Mouse (Mus musculus): ENCODE measurements at regions not wholly inside any gene's neighbourhood (a gene's known extent, or its start where the extent isn't known, plus 50 kb on each side); places are given as distances from the start of the nearest gene placed in this dataset.

DNA sequence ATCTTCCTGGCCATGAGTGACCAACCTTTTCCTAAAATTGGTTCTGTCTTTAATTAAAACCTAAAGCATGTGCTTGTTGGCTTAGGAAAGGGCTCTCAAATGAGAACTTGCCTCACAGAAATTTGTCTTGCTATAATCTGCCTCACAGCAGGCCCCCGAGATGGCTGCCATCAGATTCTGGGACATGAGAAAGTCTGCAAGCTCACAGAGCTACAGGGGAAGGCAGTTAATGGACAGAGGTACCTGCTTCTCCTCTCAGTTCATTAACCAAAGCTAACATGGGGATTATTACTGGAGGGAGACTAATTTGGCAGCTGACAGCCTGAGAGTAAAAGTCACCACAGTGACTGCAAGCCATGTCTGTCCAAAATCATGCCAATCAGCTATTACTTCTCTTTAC, 358.5 kb upstream of the Dmac1 start:
- Histone ChIP-seq H3K4me1 (ENCODE audit: control insufficient read depth, insufficient read depth, low read length) (no peaks in the 10 kb centered on the region), H3K4me3 (replicated peaks; ENCODE audit: extremely low read depth, low read depth, low read length) (no peak overlapping the region)
- no peak for DNase-seq
- 81% methylated on average over 1 of the region's 1 CpGs for WGBS
- TF ChIP-seq POLR2A (IDR thresholded peaks at IDR 0.05; ENCODE audit: borderline replicate concordance, extremely low read depth, low read depth, low read length) (no peak), CTCF (IDR thresholded peaks at IDR 0.05; ENCODE audit: insufficient read depth, low read length) (no peak)

DNA sequence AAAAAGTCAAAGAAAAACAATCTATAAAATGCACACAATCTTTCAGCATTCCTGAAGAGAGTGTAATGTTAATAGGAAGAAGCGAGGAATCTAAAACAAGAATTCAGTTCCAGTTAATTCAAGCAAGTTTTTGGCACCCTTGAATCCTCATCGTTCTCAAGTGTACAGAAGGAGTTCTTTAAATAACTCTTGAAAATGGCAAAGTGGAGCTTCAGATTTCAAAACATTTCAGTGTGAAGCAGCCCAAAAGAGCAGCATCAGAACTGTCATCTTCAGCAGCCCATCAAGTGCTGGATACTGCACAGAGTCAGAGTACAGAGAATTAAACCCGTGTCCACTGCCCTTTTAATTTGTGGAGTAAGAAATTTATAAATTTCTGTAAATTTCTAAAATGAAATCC, 311.8 kb upstream of the Dmac1 start:
- WGBS, result 57% methylated on average over 3 of the region's 3 CpGs
- TF ChIP-seq POLR2A (IDR thresholded peaks at IDR 0.05; ENCODE audit: borderline replicate concordance, extremely low read depth, low read depth, low read length) (no peak), CTCF (IDR thresholded peaks at IDR 0.05; ENCODE audit: insufficient read depth, low read length) (no peak)

DNA sequence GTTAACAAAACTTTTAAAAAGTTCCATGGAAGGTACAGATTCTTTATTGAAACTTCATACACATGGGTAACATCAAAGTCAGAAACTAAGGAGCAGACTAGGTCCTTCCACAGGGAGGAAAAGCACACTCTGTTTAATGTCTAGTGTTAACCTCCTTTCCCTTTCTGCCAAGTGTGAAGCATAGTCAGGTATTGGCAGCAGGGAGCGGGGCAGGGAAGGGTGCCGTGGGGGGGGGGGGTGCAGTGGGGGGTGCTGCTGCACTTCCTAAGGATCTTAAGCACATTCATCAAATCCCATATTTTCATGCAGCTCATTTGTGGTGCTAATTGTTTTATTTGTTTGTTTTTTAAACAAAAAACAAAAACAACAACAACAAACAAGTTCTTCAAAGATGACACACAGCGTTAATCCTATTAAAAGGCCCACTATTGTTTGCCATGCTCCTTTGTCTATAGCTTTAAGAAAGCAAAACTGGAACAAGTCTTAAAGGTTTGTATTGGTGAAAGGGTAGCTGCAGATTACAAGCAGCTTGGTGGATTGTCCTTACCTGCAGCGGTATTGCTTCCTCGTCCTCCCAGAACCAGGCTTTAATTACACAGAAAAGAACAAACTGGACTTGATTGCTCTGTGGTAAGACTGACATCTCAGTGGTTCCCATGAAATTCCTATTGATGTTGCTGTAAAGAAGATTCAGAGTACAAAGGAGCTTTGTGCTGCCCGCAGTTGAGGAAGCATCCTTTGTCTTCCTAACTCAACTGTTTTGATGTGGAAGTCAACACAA, 310.2 kb upstream of the Dmac1 start:
- 82% methylated on average over 6 of the region's 6 CpGs for WGBS
- no peak for DNase-seq
- no peak for TF ChIP-seq CTCF (IDR thresholded peaks at IDR 0.05; ENCODE audit: insufficient read depth, low read length)
- TF ChIP-seq POLR2A (IDR thresholded peaks at IDR 0.05; ENCODE audit: borderline replicate concordance, extremely low read depth, low read depth, low read length), result no peak
- Histone ChIP-seq H3K4me3 (replicated peaks; ENCODE audit: extremely low read depth, low read depth, low read length) (no peak overlapping the region), H3K4me1 (ENCODE audit: control insufficient read depth, insufficient read depth, low read length) (no peaks in the 10 kb centered on the region)

More for the DNA sequence above, 311.8 kb upstream of the Dmac1 start:
- Histone ChIP-seq H3K4me3 (replicated peaks; ENCODE audit: extremely low read depth, low read depth, low read length) (no peak overlapping the region), H3K4me1 (ENCODE audit: control insufficient read depth, insufficient read depth, low read length) (no peaks in the 10 kb centered on the region)
- no peak for DNase-seq

DNA sequence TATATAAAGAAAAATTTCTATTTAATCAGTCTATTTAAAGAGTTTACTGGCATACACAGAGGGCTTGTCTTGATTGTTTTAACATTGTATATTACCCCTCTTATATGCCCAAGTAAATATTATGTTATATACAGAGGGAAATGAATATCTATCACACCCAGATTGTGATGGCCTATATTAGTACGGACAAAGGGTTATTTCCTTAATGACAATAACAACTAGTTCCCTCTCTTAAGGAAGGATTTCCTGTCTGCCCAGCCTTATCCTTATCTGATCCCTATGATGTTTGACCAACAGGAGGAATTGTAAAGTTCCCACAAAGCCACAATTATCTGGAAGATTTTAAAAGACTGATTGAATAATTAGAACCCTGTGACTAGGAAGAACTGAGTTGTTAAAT, 301.8 kb upstream of the Dmac1 start:
- Histone ChIP-seq H3K4me1 (ENCODE audit: control insufficient read depth, insufficient read depth, low read length) (no peaks in the 10 kb centered on the region), H3K4me3 (replicated peaks; ENCODE audit: extremely low read depth, low read depth, low read length) (no peak overlapping the region)
- DNase-seq, result no peak
- WGBS, result 43% methylated on average over 1 of the region's 1 CpGs
- TF ChIP-seq POLR2A (IDR thresholded peaks at IDR 0.05; ENCODE audit: borderline replicate concordance, extremely low read depth, low read depth, low read length), result no peak
- no peak for TF ChIP-seq CTCF (IDR thresholded peaks at IDR 0.05; ENCODE audit: insufficient read depth, low read length)

DNA sequence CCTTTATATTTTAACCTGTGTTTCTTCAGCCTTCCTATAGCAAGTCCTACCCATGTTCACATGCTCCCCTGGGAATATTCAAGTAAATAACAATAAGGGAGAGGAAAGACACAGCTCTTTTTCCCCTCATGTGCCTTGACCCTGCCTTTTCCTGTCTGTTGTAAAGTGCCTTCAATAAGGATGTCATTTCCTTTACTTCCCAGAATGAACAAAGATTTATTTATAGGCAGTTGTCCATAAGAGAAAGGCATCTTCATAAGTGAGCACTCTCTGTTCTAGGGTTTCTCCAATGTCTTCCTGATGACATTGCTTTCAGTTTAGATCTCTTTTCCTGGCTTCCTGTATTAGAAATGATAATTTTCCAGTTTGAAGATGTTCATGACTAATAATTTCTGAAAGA, 294.5 kb upstream of the Dmac1 start:
- no peak for DNase-seq
- no peaks in the 10 kb centered on the region for H3K4me1 ChIP-seq (ENCODE audit: control insufficient read depth, insufficient read depth, low read length)

DNA sequence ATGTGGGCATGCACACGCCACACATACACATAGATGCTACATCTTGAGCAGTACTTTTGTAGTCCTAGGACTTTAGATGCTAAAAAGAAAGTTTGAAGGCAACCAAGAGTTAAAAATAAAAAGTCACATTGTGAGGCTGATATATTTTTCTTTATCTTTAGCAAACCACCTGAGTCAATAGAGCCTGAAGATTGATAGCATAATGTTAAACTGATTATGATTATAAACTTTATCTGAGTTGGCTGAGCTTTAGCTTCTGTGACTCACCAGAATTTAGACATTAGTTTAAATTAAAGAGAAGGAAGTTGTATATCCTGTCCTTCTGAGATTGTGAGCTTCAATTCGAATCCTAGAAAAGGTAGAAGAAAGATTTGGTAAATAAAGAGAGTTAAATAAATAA, 289.5 kb upstream of the Dmac1 start:
- TF ChIP-seq CTCF (IDR thresholded peaks at IDR 0.05; ENCODE audit: insufficient read depth, low read length), result no peak
- TF ChIP-seq POLR2A (IDR thresholded peaks at IDR 0.05; ENCODE audit: borderline replicate concordance, extremely low read depth, low read depth, low read length), result no peak
- H3K4me3 ChIP-seq (replicated peaks; ENCODE audit: extremely low read depth, low read depth, low read length), result no peak overlapping the region
- no peak for DNase-seq
- WGBS, result 52% methylated on average over 2 of the region's 2 CpGs
- H3K4me1 ChIP-seq (ENCODE audit: control insufficient read depth, insufficient read depth, low read length), result no peaks in the 10 kb centered on the region

More for the DNA sequence above, 294.5 kb upstream of the Dmac1 start:
- H3K4me3 ChIP-seq (replicated peaks; ENCODE audit: extremely low read depth, low read depth, low read length), result no peak overlapping the region
- TF ChIP-seq POLR2A (IDR thresholded peaks at IDR 0.05; ENCODE audit: borderline replicate concordance, extremely low read depth, low read depth, low read length), result no peak
- no peak for TF ChIP-seq CTCF (IDR thresholded peaks at IDR 0.05; ENCODE audit: insufficient read depth, low read length)

DNA sequence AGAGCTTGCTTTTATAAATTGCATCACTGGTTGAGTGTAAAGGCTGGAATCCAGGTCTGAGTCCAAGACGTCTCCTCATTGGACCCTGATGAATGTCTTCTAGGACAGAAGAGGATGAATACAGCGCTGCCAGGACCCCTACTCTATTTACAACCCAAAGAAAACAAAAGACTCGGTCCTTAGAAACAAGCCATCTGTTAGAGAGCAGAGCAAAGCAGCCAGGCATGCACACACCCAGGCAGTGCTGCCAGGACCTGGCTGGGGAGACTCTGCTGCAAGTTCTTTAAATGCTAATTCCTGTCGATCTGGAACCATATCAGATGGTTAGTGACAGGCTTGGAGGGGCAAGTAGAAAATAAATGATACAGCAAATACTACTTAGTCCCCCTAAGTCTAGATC, 284.4 kb upstream of the Dmac1 start:
- TF ChIP-seq POLR2A (IDR thresholded peaks at IDR 0.05; ENCODE audit: borderline replicate concordance, extremely low read depth, low read depth, low read length) (no peak), CTCF (IDR thresholded peaks at IDR 0.05; ENCODE audit: insufficient read depth, low read length) (no peak)
- WGBS, result 33% methylated on average over 4 of the region's 4 CpGs
- no peak for DNase-seq
- Histone ChIP-seq H3K4me1 (ENCODE audit: control insufficient read depth, insufficient read depth, low read length) (no peaks in the 10 kb centered on the region), H3K4me3 (replicated peaks; ENCODE audit: extremely low read depth, low read depth, low read length) (no peak overlapping the region)

DNA sequence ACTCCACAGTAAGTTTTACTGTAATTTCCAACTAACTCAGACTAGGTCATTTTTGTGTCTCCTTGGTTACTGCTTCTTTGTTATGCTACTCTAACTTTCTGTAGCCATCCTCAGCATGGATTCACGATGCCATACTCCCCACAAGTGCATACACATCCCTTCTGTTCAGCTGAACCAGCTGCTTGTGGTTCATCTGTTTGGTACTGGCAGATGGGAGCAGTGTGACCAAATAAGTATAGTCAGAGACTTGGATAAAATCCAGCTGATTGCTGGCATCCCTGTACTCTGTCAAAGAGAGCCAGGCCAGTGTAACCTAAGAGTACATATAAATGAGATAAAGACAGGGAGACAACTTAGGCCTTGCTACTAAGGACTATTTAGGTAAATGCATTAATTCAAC, 283.7 kb upstream of the Dmac1 start:
- TF ChIP-seq POLR2A (IDR thresholded peaks at IDR 0.05; ENCODE audit: borderline replicate concordance, extremely low read depth, low read depth, low read length) (no peak), CTCF (IDR thresholded peaks at IDR 0.05; ENCODE audit: insufficient read depth, low read length) (no peak)
- WGBS, result 64% methylated on average over 1 of the region's 1 CpGs
- no peaks in the 10 kb centered on the region for H3K4me1 ChIP-seq (ENCODE audit: control insufficient read depth, insufficient read depth, low read length)
- DNase-seq, result no peak
- no peak overlapping the region for H3K4me3 ChIP-seq (replicated peaks; ENCODE audit: extremely low read depth, low read depth, low read length)

DNA sequence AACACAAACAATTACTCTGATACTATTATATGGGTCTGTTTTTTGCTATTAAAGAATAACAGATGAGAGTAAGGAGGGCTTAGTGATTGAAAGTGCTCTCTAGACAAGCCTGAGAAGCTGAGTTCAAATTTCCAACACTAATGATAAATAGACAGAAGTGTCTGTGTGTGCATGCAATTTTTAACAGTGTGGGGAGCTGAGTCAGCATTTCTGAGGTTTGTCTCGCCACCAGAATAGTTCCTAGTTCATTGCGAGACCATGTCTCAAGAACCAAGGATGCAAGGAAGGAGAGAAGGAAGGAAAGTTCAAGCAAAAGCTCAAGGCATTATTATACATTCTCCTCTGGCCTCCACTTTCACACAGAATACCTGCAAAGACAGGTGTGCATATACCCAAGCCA, 259.7 kb upstream of the Dmac1 start:
- H3K4me3 ChIP-seq (replicated peaks; ENCODE audit: extremely low read depth, low read depth, low read length), result no peak overlapping the region
- DNase-seq, result no peak
- TF ChIP-seq POLR2A (IDR thresholded peaks at IDR 0.05; ENCODE audit: borderline replicate concordance, extremely low read depth, low read depth, low read length) (no peak), CTCF (IDR thresholded peaks at IDR 0.05; ENCODE audit: insufficient read depth, low read length) (no peak)
- no peaks in the 10 kb centered on the region for H3K4me1 ChIP-seq (ENCODE audit: control insufficient read depth, insufficient read depth, low read length)
- 81% methylated on average over 2 of the region's 2 CpGs for WGBS

DNA sequence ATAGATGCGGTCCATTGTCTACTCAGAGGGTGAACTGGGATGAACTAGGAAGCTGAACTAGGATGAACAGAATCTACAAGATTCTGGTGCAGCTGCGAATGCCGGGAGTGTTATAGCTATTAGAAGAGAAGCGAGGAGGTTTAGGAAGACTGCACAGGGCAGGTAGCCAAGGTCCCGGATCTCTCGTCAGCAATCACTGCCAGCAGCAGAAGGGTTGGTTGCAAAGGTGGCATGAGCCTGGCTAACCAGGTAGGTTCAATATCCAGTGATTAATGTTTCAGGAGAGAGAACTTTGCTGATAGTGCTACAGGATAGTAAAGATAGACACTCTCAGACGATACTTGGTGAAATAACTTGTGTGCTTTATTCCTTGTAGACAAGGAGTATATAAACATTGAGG, 257.0 kb upstream of the Dmac1 start:
- no peaks in the 10 kb centered on the region for H3K4me1 ChIP-seq (ENCODE audit: control insufficient read depth, insufficient read depth, low read length)
- TF ChIP-seq CTCF (IDR thresholded peaks at IDR 0.05; ENCODE audit: insufficient read depth, low read length), result no peak
- no peak for TF ChIP-seq POLR2A (IDR thresholded peaks at IDR 0.05; ENCODE audit: borderline replicate concordance, extremely low read depth, low read depth, low read length)
- DNase-seq, result no peak
- WGBS, result 89% methylated on average over 7 of the region's 7 CpGs
- no peak overlapping the region for H3K4me3 ChIP-seq (replicated peaks; ENCODE audit: extremely low read depth, low read depth, low read length)

All from lung, adult 2 months (tissue).